Mouse (Mus musculus) embryonic facial prominence, embryonic 10.5 days (tissue): ENCODE results near the gene 3830406C13Rik. TPM values are rescaled to one million over a fixed set of nuclear protein-coding genes. Genes with fewer than 3 reads are reported as not detected.
"Not testable (repeated sequence)": the region's sequence is repeated elsewhere in the genome, so short reads cannot be mapped to it uniquely, and the experiment has no call there.

Experiments
- DNase-seq: peaks from one replicate; pipeline ENCODE4 v3.0.0-alpha.2; 2017; ENCODE audit warnings: low spot score
- H3K27ac ChIP-seq: fragments of 300-500 bp; sonication (generic); replicated peaks from 2 replicates; pipeline ENCODE4 v1.5.1; 2016; ENCODE audit warnings: mild to moderate bottlenecking
- H3K27me3 ChIP-seq: fragments of 300-500 bp; sonication (generic); replicated peaks from 2 replicates; pipeline ENCODE4 v1.6.1; 2016; ENCODE audit warnings: low read depth, mild to moderate bottlenecking; ENCODE audit not compliant: poor library complexity, severe bottlenecking
- H3K36me3 ChIP-seq: fragments of 300-500 bp; sonication (generic); replicated peaks from 2 replicates; pipeline ENCODE4 v1.6.1; 2016; ENCODE audit warnings: mild to moderate bottlenecking, moderate library complexity
- H3K4me1 ChIP-seq: fragments of 300-500 bp; sonication (generic); 2 replicates; pipeline ENCODE4 v1.6.1; 2016
- H3K4me3 ChIP-seq: fragments of 300-500 bp; sonication (generic); 2 replicates; pipeline ENCODE4 v1.5.1; 2016; ENCODE audit warnings: mild to moderate bottlenecking, moderate library complexity
- H3K9me3 ChIP-seq: fragments of 300-500 bp; sonication (generic); 2 replicates; pipeline ENCODE4 v1.6.1; 2016; ENCODE audit warnings: mild to moderate bottlenecking
- WGBS: fragments of 180-500 bp; shearing (Covaris S2); methylation state at CpG from one replicate; pipeline ENCODE4 v1.1.7; 2016; 5-methylcytosine and 5-hydroxymethylcytosine counted together
- polyA plus RNA-seq: library from polyadenylated mRNA; unstranded; fragments of >200 nt; fragmentation: Nextera tagmentation; extraction: Ambion mirVana; gene quantifications from 2 replicates; pipeline ENCODE4 v1.2.1, GENCODE M21; 2016

The 3830406C13Rik gene
- polyA plus RNA-seq: 20.9 and 25.9 TPM in 2 replicates

DNA sequence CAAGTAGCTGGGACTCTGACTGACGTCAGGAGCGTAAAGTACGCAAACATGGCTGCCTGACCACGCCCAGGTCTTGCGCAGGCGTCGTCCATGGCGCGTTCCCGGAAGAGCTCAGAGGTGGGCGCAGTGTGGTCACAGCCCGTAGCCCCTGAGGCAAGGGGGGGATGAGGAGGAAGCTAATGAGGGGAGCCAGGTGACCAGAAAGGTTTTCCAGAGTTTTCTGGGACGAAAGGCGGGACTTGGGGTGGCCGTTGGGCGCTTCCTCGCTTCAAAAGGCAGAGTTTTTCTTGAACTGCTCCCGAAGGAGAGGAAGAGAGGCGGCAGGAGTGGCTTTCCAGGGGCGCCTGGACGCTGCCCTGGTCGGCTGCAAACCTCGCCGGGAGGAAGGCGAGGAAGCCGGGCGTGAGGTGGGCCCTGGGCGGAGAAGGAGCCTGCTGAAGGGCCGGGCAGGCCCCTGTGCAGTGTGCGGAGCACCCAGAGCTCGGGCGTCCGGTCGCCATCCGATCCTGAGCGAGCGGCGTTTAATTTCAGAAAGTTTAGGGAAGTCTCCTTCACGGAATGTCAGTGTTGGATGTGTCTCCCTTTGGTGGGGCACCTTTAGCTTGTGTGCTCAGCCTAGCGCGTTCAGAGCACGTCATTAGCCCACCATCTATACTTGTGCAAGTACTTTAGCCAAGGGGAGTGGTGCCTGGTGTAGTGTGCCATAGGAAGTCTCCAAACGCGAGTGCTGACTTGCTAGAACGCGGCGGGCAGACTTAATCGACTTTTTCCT is at the start of gene 3830406C13Rik:
Gene 3830406C13Rik, plus strand, starts transcription at position 33 of the 772 bp plus-strand sequence.
- Histone ChIP-seq H3K4me1 (0 out of 2 replicates have a peak, but pooled peaks cover 5% of the 10 kb centered on the region), H3K9me3 (no peaks in the 10 kb centered on the region), H3K36me3 (no peaks in the 10 kb centered on the region), H3K4me3 (peak within 1 kb of the TSS; percentile 67), H3K27ac (peak within 1 kb of the TSS; percentile 94), H3K27me3 (no peaks in the 10 kb centered on the region)
- 2% methylated on average over 48 of the region's 48 CpGs for WGBS
- DNase-seq: peak; percentile 92

GRCm38 (mm10) chr14:12243726-12244125 is 40.2 kb upstream of the 3830406C13Rik start:
- Histone ChIP-seq H3K9me3 (no peaks in the 10 kb centered on the region), H3K27ac (no peak overlapping the region), H3K4me3 (no peak overlapping the region), H3K27me3 (no peaks in the 10 kb centered on the region), H3K36me3 (no peaks in the 10 kb centered on the region), H3K4me1 (no peaks in the 10 kb centered on the region)
- WGBS: 85% methylated on average over 4 of the region's 4 CpGs
- no peak for DNase-seq

GRCm38 (mm10) chr14:12276031-12276430 is 7.9 kb upstream of the 3830406C13Rik start:
- no peaks in the 10 kb centered on the region for H3K4me1 ChIP-seq
- no peak overlapping the region for H3K4me3 ChIP-seq
- no peak overlapping the region for H3K27ac ChIP-seq
- no peaks in the 10 kb centered on the region for H3K36me3 ChIP-seq
- H3K9me3 ChIP-seq: no peaks in the 10 kb centered on the region
- DNase-seq: no peak
- H3K27me3 ChIP-seq: no peaks in the 10 kb centered on the region
- WGBS: 60% methylated on average over 3 of the region's 3 CpGs

GRCm38 (mm10) chr14:12283641-12284040 is 332 bp upstream of the 3830406C13Rik start, which contains the start of gene Gm49355:
Gm49355 (plus strand) TSS chr14:12283976.
- DNase-seq: no peak
- Histone ChIP-seq H3K4me1 (0 out of 2 replicates have a peak, but pooled peaks cover 5% of the 10 kb centered on the region), H3K27ac (peak within 1 kb of the TSS; percentile 94), H3K36me3 (no peaks in the 10 kb centered on the region), H3K27me3 (no peaks in the 10 kb centered on the region), H3K9me3 (no peaks in the 10 kb centered on the region), H3K4me3 (peak within 1 kb of the TSS; percentile 67)
- 74% methylated on average over 6 of the region's 6 CpGs for WGBS

- H3K36me3 ChIP-seq: not testable (repeated sequence)
Measured at GRCm38 (mm10) chr14:12289747-12290146, 5.8 kb downstream of the 3830406C13Rik start.

GRCm38 (mm10) chr14:12296391-12296790 is 12.4 kb downstream of the 3830406C13Rik start:
- no peaks in the 10 kb centered on the region for H3K27me3 ChIP-seq
- no peak overlapping the region for H3K27ac ChIP-seq
- no peaks in the 10 kb centered on the region for H3K9me3 ChIP-seq
- no peaks in the 10 kb centered on the region for H3K4me1 ChIP-seq
- H3K36me3 ChIP-seq: peaks cover 2% of the 10 kb centered on the region; the same call in 1 of the 2 replicates
- no peak for DNase-seq
- WGBS: 94% methylated on average over 7 of the region's 7 CpGs
- no peak overlapping the region for H3K4me3 ChIP-seq

More at GRCm38 (mm10) chr14:12289747-12290146, 5.8 kb downstream of the 3830406C13Rik start:
- H3K4me1 ChIP-seq, H3K27ac ChIP-seq, H3K9me3 ChIP-seq, H3K4me3 ChIP-seq, DNase-seq, H3K27me3 ChIP-seq: not testable (repeated sequence)

- no peaks in the 10 kb centered on the region for H3K27me3 ChIP-seq
- no peaks in the 10 kb centered on the region for H3K9me3 ChIP-seq
- DNase-seq: no peak
- H3K4me3 ChIP-seq: no peak overlapping the region
- 0 out of 2 replicates have a peak, but pooled peaks cover 2% of the 10 kb centered on the region for H3K36me3 ChIP-seq
- H3K4me1 ChIP-seq: no peaks in the 10 kb centered on the region
- H3K27ac ChIP-seq: no peak overlapping the region
Measured at GRCm38 (mm10) chr14:12299171-12299570, 15.2 kb downstream of the 3830406C13Rik start.

DNA sequence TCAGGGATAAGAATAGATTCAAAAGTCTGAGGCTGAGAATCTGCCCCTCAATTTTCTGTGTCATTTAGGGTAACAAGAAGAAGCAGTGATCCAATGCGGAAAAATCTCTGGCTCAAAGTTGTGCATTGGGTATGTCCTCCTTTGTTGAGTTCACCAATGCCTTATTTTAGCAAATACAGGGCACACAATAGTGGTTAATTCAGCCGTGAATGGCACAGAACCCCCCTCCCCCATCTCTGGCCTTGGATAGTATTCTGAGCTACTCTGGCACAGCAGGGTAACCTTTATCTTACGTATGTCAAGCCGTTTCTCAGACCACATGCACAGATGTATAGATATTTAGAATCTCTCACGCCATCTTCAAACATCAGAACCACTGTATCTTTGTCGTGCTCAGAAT is 15.7 kb downstream of the 3830406C13Rik start:
- H3K27ac ChIP-seq: no peak overlapping the region
- no peaks in the 10 kb centered on the region for H3K4me1 ChIP-seq
- 73% methylated on average over 6 of the region's 6 CpGs for WGBS
- no peaks in the 10 kb centered on the region for H3K27me3 ChIP-seq
- no peak overlapping the region for H3K4me3 ChIP-seq
- DNase-seq: no peak
- H3K36me3 ChIP-seq: 0 out of 2 replicates have a peak, but pooled peaks cover 2% of the 10 kb centered on the region
- H3K9me3 ChIP-seq: no peaks in the 10 kb centered on the region

- Histone ChIP-seq H3K9me3 (no peaks in the 10 kb centered on the region), H3K27ac (no peak overlapping the region), H3K36me3 (0 out of 2 replicates have a peak, but pooled peaks cover 2% of the 10 kb centered on the region), H3K4me1 (no peaks in the 10 kb centered on the region), H3K27me3 (no peaks in the 10 kb centered on the region), H3K4me3 (no peak overlapping the region)
- WGBS: 70% methylated on average over 4 of the region's 4 CpGs
- no peak for DNase-seq
Measured at GRCm38 (mm10) chr14:12300275-12300674, 16.3 kb downstream of the 3830406C13Rik start.

DNA sequence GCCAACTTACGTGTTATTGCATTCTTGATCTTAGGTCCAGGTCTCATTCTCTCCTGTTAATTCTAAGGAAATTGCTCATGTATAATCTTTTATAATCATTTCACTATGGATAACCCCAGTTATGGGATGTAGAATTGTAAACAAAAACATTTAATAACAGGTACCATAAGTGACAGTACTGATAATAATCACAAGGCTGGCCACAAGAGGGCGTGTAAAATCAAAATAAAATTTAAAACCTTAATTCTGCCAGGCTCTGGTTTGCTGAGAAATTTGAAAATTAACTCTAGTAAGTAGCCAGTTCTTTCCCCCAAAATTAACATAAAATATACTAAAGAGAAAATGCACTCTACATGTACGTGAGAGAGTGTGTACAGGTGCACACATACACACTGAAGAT is 16.7 kb downstream of the 3830406C13Rik start:
- Histone ChIP-seq H3K27me3 (no peaks in the 10 kb centered on the region), H3K36me3 (0 out of 2 replicates have a peak, but pooled peaks cover 2% of the 10 kb centered on the region), H3K4me1 (no peaks in the 10 kb centered on the region), H3K9me3 (no peaks in the 10 kb centered on the region), H3K4me3 (no peak overlapping the region), H3K27ac (no peak overlapping the region)
- no peak for DNase-seq
- 68% methylated on average over 3 of the region's 3 CpGs for WGBS

GRCm38 (mm10) chr14:12303106-12303505 is 19.1 kb downstream of the 3830406C13Rik start:
- no peak overlapping the region for H3K27ac ChIP-seq
- WGBS: 82% methylated on average over 2 of the region's 2 CpGs
- DNase-seq: no peak

DNA sequence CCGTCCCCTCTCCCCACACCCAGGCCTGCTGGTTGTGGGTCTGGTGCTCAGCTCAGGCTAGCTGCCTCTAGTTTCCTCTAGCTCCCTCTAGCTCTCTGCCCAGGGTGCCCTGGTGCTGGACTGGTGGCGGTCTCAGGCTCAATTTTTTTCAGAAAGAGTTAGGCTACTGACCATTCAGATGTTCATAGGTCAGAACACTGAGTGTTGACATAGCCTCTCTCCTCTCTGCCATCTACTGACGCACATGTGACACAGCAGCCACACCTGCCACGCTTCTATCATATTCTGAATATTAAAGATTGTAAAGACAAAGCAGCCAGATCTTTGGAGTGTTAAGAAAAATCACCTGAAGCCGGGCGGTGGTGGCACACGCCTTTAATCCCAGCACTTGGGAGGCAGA is 49.6 kb downstream of the 3830406C13Rik start:
- 80% methylated on average over 7 of the region's 7 CpGs for WGBS
- H3K27me3 ChIP-seq: peaks cover 97% of the 10 kb centered on the region
- no peaks in the 10 kb centered on the region for H3K9me3 ChIP-seq
- no peak overlapping the region for H3K27ac ChIP-seq
- no peaks in the 10 kb centered on the region for H3K36me3 ChIP-seq
- no peak overlapping the region for H3K4me3 ChIP-seq
- H3K4me1 ChIP-seq: peaks cover 3% of the 10 kb centered on the region; the same call in 1 of the 2 replicates
- no peak for DNase-seq

More at GRCm38 (mm10) chr14:12303106-12303505, 19.1 kb downstream of the 3830406C13Rik start:
- no peaks in the 10 kb centered on the region for H3K4me1 ChIP-seq
- H3K9me3 ChIP-seq: no peaks in the 10 kb centered on the region
- H3K36me3 ChIP-seq: 0 out of 2 replicates have a peak, but pooled peaks cover 2% of the 10 kb centered on the region
- H3K27me3 ChIP-seq: no peaks in the 10 kb centered on the region
- no peak overlapping the region for H3K4me3 ChIP-seq

GRCm38 (mm10) chr14:12334925-12335324 is 51.0 kb downstream of the 3830406C13Rik start:
- no peak for DNase-seq
- Histone ChIP-seq H3K27me3 (peaks cover 100% of the 10 kb centered on the region), H3K9me3 (no peaks in the 10 kb centered on the region), H3K27ac (no peak overlapping the region), H3K4me3 (no peak overlapping the region), H3K4me1 (peaks cover 3% of the 10 kb centered on the region; the same call in 1 of the 2 replicates), H3K36me3 (no peaks in the 10 kb centered on the region)
- WGBS: 52% methylated on average over 7 of the region's 7 CpGs
